In the genomic region with DNA sequence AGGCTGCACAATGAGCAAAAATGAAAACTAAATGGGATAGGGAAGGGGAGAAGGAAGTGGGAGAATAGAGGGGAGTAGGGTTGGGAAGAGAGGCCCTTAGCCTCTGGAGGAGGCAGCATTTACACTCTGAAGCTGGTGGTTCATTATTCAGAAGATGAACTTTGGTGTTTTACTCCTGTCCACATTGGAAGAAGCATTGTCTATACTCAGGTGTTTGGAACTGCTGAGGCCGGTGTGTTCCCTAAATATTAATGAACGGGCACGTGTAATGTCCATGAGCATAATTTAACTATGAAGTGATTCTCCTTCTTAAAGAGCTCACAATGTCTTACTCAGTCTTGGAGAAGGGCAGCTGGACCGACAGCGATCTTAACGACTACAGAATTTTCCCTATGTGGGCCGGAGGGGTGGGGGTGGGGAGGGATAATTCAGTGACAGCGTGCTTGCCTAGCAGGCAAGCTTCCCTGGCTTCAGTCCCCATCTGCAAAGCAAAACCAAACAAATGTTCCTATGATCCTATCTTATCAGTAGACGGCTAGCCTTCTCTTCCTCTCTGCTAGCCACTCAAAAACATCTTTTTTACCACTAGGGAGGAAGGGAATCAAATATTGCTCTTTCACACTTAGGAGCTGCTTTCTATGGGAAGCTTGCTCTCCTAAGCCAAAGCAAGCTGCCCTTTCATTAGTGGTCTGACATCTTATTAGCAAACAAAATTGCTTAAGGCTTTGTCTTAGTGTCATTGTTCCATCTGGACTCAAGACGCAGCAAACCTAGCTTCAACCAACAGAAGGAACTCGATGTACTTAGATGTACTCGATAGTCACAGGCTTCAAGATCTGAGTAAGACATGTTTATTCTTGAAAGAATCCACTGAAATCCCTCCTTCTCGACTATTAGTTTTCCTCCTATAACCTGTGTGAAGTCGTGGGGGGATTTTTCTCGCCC, we compare ENCODE assay signal across 8 mouse cellular contexts. TPM values are rescaled to one million over a fixed set of nuclear protein-coding genes. Genes with fewer than 3 reads are reported as not detected.
A peak's percentile ranks its signal among the peaks of the same experiment; 100 is the strongest.
DNase-seq lines count a peak whose midpoint lies in the region; ATAC-seq and TF ChIP-seq lines count a peak whose summit lies in the region.

No protein-coding gene starts in this region.

- peak overlapping the region; percentile 56 for H3K4me2 ChIP-seq in lung, postnatal 0 days (replicated peaks; ENCODE audit: low read depth, low read length)

- intact Hi-C loops in heart, adult 2 months (cut with DNase I) = loop anchor here (1.0 kb wide), 1 partner anchor 15 kb away; the partner anchor contains the start of gene Hectd1
- intact Hi-C loops in heart, postnatal 10 days (cut with DNase I) = loop anchor here (2.0 kb wide), 1 partner anchor 13 kb away; no protein-coding TSS in a partner anchor
- intact Hi-C loops in left cerebral cortex, postnatal 36 days (cut with DNase I) = no loop called here

- H3K27me3 ChIP-seq in heart, adult 2 months (ENCODE audit: control insufficient read depth, insufficient read depth, low read length) = no peaks in the 10 kb centered on the region
- no peaks in the 10 kb centered on the region for H3K27me3 ChIP-seq in E14TG2a.4 (ENCODE audit: insufficient read depth, low read length)
- H3K27me3 ChIP-seq in hindbrain, embryonic 10.5 days (ENCODE audit: insufficient read depth, poor library complexity, severe bottlenecking) = 0 out of 2 replicates have a peak, but pooled peaks cover 8% of the 10 kb centered on the region
- no peaks in the 10 kb centered on the region for H3K27me3 ChIP-seq in lung, postnatal 0 days (replicated peaks; ENCODE audit: insufficient read depth, low read length)

- no peak for TF ChIP-seq CTCF in heart, adult 2 months (IDR thresholded peaks at IDR 0.05)
- TF ChIP-seq CTCF in E14TG2a.4 (conservative IDR thresholded peaks at IDR 0.05; ENCODE audit: low read length) = no peak
- TF ChIP-seq CTCF in lung, postnatal 0 days (IDR thresholded peaks at IDR 0.05) = no peak

- peak overlapping the region; percentile 59 for H3K9ac ChIP-seq in heart, adult 2 months (ENCODE audit: low read depth, low read length)
- H3K9ac ChIP-seq in lung, postnatal 0 days (replicated peaks; ENCODE audit: low read depth) = peak overlapping the region; percentile 39

- DNase-seq in heart, adult 2 months = no peak
- DNase-seq in heart, postnatal 10 days = no peak
- DNase-seq in hindbrain, embryonic 10.5 days (ENCODE audit: low spot score) = no peak
- peak; percentile 78 for DNase-seq in lung, postnatal 0 days (ENCODE audit: low spot score)
- DNase-seq in left cerebral cortex, postnatal 36 days (ENCODE audit: low spot score in 2 of 2) = no peak
- no peak for DNase-seq in frontal cortex, postnatal 10 days (ENCODE audit: low spot score in 2 of 2)

- TF ChIP-seq EP300 in heart, adult 2 months (IDR thresholded peaks at IDR 0.05; ENCODE audit: insufficient read depth, low read depth, low read length) = no peak
- TF ChIP-seq EP300 in lung, postnatal 0 days (IDR thresholded peaks at IDR 0.05) = peak; percentile 65; the same call in 1 of the 2 replicates

- H3K9me3 ChIP-seq in E14TG2a.4 (ENCODE audit: low read length) = no peaks in the 10 kb centered on the region
- no peaks in the 10 kb centered on the region for H3K9me3 ChIP-seq in hindbrain, embryonic 10.5 days
- no peaks in the 10 kb centered on the region for H3K9me3 ChIP-seq in lung, postnatal 0 days (ENCODE audit: low read length)

- TF ChIP-seq POLR2A in heart, adult 2 months (IDR thresholded peaks at IDR 0.05; ENCODE audit: insufficient read depth, low read depth, low read length) = no peak

- H3K4me1 ChIP-seq in heart, adult 2 months (ENCODE audit: control insufficient read depth, insufficient read depth, low read length) = peaks cover 3% of the 10 kb centered on the region; the same call in 1 of the 2 replicates
- H3K4me1 ChIP-seq in E14TG2a.4 (replicated peaks; ENCODE audit: low read depth, low read length) = peaks cover 42% of the 10 kb centered on the region
- H3K4me1 ChIP-seq in hindbrain, embryonic 10.5 days (replicated peaks) = peaks cover 16% of the 10 kb centered on the region
- peaks cover 2% of the 10 kb centered on the region; the same call in 1 of the 2 replicates for H3K4me1 ChIP-seq in lung, postnatal 0 days (ENCODE audit: insufficient read depth, low read depth, low read length)

- WGBS in heart, adult 2 months = 23% methylated on average over 15 of the region's 15 CpGs
- 43% methylated on average over 15 of the region's 15 CpGs for WGBS in hindbrain, embryonic 10.5 days
- WGBS in lung, postnatal 0 days = 23% methylated on average over 15 of the region's 15 CpGs

- H3K79me2 ChIP-seq in heart, adult 2 months (replicated peaks; ENCODE audit: control insufficient read depth, insufficient read depth, low read length) = no peaks in the 10 kb centered on the region

- peak overlapping the region; percentile 97 for H3K27ac ChIP-seq in heart, adult 2 months
- peak overlapping the region; percentile 87 for H3K27ac ChIP-seq in hindbrain, embryonic 10.5 days
- peak overlapping the region; percentile 83 for H3K27ac ChIP-seq in lung, postnatal 0 days (ENCODE audit: low read length)

- peak; percentile 18 for ATAC-seq in lung, postnatal 0 days
- no peak for ATAC-seq in activated CD4-positive, CD25-positive, alpha-beta regulatory T cell, adult 4 months

- H3K4me3 ChIP-seq in heart, adult 2 months = peak overlapping the region; percentile 55
- H3K4me3 ChIP-seq in E14TG2a.4 (replicated peaks; ENCODE audit: low read length) = peak overlapping the region; percentile 74
- H3K4me3 ChIP-seq in hindbrain, embryonic 10.5 days = peak overlapping the region; percentile 67
- H3K4me3 ChIP-seq in lung, postnatal 0 days (ENCODE audit: low read depth, low read length) = peak overlapping the region; percentile 42; the same call in 1 of the 2 replicates

- peaks cover 3% of the 10 kb centered on the region for H3K36me3 ChIP-seq in heart, adult 2 months (ENCODE audit: control insufficient read depth, insufficient read depth, low read length)
- no peaks in the 10 kb centered on the region for H3K36me3 ChIP-seq in E14TG2a.4 (ENCODE audit: insufficient read depth, low read length)
- H3K36me3 ChIP-seq in hindbrain, embryonic 10.5 days = no peaks in the 10 kb centered on the region
- no peaks in the 10 kb centered on the region for H3K36me3 ChIP-seq in lung, postnatal 0 days (ENCODE audit: insufficient read depth, low read length)

RNA-seq across cellular contexts. Expression of gene Hectd1, which starts 14.5 kb away (rescaled TPM):
- 10 to 100 TPM; 74.9 to 85.1 TPM for total RNA-seq in heart, adult 2 months (2021)
- polyA plus RNA-seq in heart, adult 2 months (2012; rRNA removed) = 17.3 and 36.7 TPM in 2 replicates
- 10 to 100 TPM; 95.8 to 97.3 TPM for total RNA-seq in heart, postnatal 10 days (2021)
- 28.1 and 31.1 TPM in 2 replicates for polyA plus RNA-seq in hindbrain, embryonic 10.5 days (2016; fragmentation: Nextera tagmentation; extraction: Ambion mirVana)
- polyA plus RNA-seq in lung, postnatal 0 days (2015; fragmentation: Nextera tagmentation; extraction: Ambion mirVana) = 27.5 and 31.8 TPM in 2 replicates
- 10 to 100 TPM; 58.5 to 73.1 TPM for polyA plus RNA-seq in activated CD4-positive, CD25-positive, alpha-beta regulatory T cell, adult 4 months (2017; shearing (Covaris generic))
- 10 to 100 TPM; 80.3 to 85.1 TPM for total RNA-seq in left cerebral cortex, postnatal 36 days (2021)
